Mouse (Mus musculus) kidney, adult 18-20 months (tissue): Measurements from ENCODE around the gene Pex14.

Experiments used
- DNase-seq: peaks from one replicate; pipeline ENCODE4 v3.0.0; 2021

Gene Pex14

GRCm38 (mm10) chr4:148982274-148982673 lies 117.4 kb downstream of the Pex14 start:
- DNase-seq: no peak

GRCm38 (mm10) chr4:148979837-148980236 lies 119.8 kb downstream of the Pex14 start:
- no peak for DNase-seq

GRCm38 (mm10) chr4:148978926-148979325 lies 120.8 kb downstream of the Pex14 start:
- DNase-seq: no peak

GRCm38 (mm10) chr4:148978221-148978855 lies 121.3 kb downstream of the Pex14 start:
- no peak for DNase-seq

- DNase-seq: no peak
These were observed 124.8 kb downstream of the Pex14 start for GRCm38 (mm10) chr4:148974833-148975232.

- no peak for DNase-seq
These were observed 126.3 kb downstream of the Pex14 start for GRCm38 (mm10) chr4:148973387-148973786.

- no peak for DNase-seq
These were observed 127.0 kb downstream of the Pex14 start for GRCm38 (mm10) chr4:148972707-148973106.

- no peak for DNase-seq
These were observed 127.9 kb downstream of the Pex14 start for GRCm38 (mm10) chr4:148971613-148972242.

- DNase-seq: no peak
These were observed 128.9 kb downstream of the Pex14 start for GRCm38 (mm10) chr4:148970742-148971141.

GRCm38 (mm10) chr4:148969610-148970009 lies 130.1 kb downstream of the Pex14 start:
- DNase-seq: peak; percentile 60

GRCm38 (mm10) chr4:148968859-148969258 lies 130.8 kb downstream of the Pex14 start:
- no peak for DNase-seq

- no peak for DNase-seq
These were observed 133.5 kb downstream of the Pex14 start for GRCm38 (mm10) chr4:148966132-148966531.

GRCm38 (mm10) chr4:148964541-148965310 lies 134.9 kb downstream of the Pex14 start:
- DNase-seq: no peak

- DNase-seq: peak; percentile 58
These were observed 137.6 kb downstream of the Pex14 start for GRCm38 (mm10) chr4:148962096-148962495.

- peak; percentile 52 for DNase-seq
These were observed 138.6 kb downstream of the Pex14 start for GRCm38 (mm10) chr4:148961081-148961480.

GRCm38 (mm10) chr4:148960011-148960410 lies 139.7 kb downstream of the Pex14 start:
- DNase-seq: peak; percentile 60

GRCm38 (mm10) chr4:148955131-148955813 lies 144.4 kb downstream of the Pex14 start:
- peak; percentile 87 for DNase-seq

GRCm38 (mm10) chr4:148952328-148953222 lies 147.1 kb downstream of the Pex14 start:
- no peak for DNase-seq

GRCm38 (mm10) chr4:148951821-148952291 lies 147.8 kb downstream of the Pex14 start:
- no peak for DNase-seq

- DNase-seq: peak; percentile 60
These were observed 148.6 kb downstream of the Pex14 start for GRCm38 (mm10) chr4:148950932-148951650.

GRCm38 (mm10) chr4:148950487-148950886 lies 149.2 kb downstream of the Pex14 start:
- no peak for DNase-seq
